Mouse (Mus musculus): ENCODE measurements at regions not wholly inside any gene's neighbourhood (a gene's known extent, or its start where the extent isn't known, plus 50 kb on each side); places are given as distances from the start of the nearest gene placed in this dataset.
"Not testable (repeated sequence)": the region's sequence is repeated elsewhere in the genome, so short reads cannot be mapped to it uniquely, and the experiment has no call there.

DNA sequence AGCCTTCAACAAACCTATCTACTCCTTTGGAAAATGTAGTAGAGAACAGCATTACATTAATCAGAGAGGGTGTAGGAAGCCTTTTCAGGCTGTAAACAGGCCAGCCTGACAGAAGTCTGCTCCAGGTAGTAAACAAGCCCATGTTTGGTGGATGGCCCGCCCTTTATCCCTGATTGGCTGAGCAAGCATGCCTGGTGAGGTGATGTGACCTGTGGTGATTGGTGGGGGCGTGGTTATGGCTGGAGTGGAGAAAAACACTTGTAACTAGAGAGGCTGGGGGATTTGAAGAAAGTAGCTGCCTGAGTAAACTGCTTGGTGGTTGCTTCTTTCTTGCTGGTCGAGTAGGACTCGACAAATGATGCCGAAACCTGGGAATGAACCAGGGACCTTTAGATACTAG, 621.3 kb upstream of the Dsel start:
- not testable (repeated sequence) for DNase-seq (ENCODE audit: extremely low spot score in 1 of 2, low spot score in 1 of 2)

DNA sequence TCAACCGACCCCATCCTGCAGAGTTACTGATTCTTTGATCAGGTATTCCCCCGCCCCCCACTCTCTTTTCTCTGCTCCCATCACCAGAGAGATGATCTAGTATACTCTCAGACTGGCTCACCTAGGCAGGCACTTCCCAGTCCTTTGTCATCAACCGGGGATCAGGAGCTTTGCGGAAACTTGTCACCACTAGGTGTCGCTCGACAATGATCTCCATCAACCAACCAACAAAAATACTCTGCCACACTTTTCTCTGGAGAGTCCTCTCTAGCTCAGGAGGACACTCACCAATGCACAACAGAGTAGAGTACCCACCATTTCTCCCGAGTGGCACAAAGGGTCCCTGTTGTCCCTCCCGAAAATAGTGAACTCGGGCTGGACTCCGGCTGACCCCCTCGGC, 591.3 kb upstream of the Dsel start:
- DNase-seq (ENCODE audit: extremely low spot score in 1 of 2, low spot score in 1 of 2): peak; percentile 12 to 73

DNA sequence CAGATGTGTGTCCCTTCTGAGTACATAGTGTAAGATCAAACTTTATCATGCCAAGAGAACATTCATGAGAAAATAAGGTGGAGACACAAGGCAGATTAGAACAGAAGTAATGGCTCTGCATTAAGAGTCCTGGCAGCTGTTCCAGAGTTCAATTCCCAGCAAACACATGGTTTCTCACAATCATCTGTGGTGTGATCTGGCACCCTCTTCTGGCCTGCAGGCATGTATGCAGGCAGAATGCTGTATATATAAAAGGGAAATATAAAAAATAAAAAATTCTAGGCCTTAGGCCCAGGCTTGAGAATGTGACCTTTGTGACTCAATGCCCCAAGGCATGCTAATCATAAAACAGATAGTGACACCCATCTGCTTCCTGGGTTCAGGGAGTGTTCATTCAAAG, 587.7 kb upstream of the Dsel start:
- no peak for DNase-seq (ENCODE audit: extremely low spot score in 1 of 2, low spot score in 1 of 2)

DNA sequence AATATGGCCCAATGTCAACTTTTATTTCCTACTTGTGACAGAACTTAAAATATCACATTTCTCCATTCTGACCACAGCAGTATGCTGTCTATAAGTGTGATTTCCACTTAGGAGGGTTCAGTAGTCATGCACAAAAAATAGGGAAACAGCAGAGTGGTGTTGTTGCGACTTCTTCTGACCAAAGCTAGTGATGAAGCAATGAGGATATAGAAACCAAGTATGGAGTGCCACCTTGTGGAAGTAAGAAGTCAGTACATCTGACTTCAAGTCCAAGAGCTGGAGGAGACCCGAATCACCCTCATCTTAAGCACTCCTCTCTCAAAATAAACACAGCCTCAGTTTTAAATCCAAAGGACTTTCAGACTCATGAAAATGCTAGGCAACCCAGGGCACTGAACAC, 586.9 kb upstream of the Dsel start:
- DNase-seq (ENCODE audit: extremely low spot score in 1 of 2, low spot score in 1 of 2): peak in 1 of 2 experiments; percentile 22

DNA sequence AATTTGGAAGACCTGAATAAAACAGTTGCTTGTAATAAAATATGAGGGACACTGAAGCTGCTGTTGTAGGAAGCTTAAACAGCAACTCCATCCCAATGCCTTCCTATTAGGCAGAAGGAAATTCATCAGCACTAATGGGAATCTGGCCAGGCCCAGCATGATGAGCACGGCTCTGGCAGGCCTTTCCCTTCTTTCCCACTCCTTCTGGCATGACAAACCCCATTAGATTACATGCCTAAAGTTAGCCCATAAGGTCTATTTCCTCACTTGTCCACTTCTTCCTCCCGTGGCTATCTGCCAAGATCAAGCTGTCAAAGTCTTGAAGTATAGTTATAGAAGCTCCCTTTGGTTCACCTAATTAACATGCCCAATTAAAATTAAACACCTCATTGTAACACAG, 574.4 kb upstream of the Dsel start:
- DNase-seq (ENCODE audit: extremely low spot score in 1 of 2, low spot score in 1 of 2): no peak

DNA sequence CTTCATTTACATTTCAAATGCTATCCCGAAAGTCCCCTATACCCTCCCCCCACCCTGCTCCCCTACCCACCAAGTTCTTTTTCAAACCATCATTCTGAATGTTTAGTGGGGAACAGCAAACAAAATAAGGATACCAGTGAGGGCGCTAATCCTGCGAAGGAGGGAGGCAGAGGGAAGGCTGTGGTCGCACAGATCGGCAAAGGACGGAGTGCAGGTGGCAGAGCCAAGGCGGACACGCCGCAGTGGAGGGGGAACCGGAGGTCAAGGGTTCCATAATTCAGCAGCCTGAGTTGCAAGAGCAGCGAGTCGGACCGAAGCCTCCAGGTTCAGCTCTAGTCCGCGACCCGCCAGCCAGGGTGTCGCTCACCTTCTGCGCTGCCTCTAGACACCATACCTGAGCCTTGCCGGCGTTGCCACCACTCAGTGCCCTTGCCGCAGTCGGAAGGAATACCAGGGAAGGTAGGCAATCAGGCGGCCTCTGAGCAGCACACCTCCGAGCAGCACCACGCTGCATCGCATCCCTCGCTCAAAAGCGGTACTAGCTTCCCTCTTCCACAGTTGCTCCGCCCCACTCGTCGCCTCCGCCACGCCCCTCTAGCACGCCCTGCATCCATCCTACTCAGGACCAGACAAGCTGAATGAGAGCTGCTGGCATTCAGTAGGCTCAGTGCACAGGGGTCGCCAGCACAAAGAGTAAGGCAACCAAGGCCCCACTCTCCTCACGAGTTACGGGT, 551.8 kb upstream of the Dsel start:
- peak; percentile 3 to 55 for DNase-seq (ENCODE audit: extremely low spot score in 1 of 2, low spot score in 1 of 2)

DNA sequence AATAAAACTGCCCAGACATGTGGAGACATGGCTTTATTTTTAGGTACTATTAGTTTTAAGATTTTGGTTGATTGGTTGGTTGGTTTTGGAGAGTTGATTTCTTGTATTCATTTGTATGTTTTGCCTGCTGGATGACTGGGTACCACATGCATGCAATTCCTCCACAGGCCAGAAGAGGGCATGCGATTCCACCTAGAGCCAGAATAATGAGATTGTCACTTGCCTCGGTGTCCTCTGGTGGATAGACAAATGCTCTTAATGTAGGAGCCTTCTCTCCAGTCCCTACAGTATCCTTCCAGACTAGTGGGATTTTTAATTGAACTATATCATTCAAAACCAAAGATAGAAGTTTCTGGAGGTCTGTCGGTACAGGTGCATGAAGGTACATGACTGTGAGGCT, 524.1 kb upstream of the Dsel start:
- DNase-seq (ENCODE audit: extremely low spot score in 1 of 2, low spot score in 1 of 2): peak in 1 of 2 experiments; percentile 83

DNA sequence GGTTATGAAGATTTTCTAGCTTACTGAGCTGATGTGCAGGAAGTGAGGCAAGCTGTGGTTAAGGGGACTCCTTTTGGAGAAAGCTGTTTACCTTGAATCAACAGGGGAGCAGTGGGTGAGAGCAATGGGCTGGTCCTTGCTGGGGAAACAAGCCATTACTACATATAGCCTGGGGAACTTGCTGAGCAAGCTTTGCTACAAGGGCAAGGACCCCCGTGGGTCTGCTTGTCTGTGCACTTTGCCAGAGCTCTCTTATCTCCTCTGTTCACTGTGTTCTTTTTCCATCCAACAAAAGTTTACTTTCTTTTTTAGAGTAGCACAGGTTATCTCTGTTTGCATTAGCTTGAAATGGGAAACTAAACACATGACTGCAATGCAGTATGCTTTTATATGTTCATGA, 519.3 kb upstream of the Dsel start:
- DNase-seq (ENCODE audit: extremely low spot score in 1 of 2, low spot score in 1 of 2): no peak

DNA sequence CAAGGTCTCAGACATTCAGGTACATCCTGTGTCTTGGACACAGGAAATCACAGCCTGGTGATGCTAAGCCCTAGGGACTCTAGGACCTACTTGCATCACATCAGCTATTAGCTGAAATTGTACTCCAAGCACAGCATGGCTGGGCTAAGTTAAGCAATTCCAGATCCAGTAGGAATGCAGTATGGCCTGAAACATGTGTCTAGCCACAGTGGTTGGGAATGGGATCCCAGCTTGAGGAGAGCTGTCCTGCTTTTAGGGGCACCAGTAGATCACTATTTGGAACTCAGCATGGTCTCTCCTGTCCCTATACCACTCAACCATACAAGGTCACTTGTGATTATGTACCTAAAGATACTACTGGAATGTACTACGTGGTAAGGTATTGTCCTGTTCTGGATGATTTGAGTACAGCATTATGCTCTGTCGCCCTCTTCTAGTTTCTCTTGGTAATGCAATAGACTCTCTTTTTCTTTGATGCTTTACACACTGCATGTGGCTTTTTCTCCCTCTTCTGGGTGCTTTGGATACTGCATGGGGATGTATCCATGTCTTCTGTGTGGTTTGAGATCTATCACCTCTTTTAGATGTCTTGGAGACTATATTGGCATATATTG, 515.0 kb upstream of the Dsel start:
- DNase-seq (ENCODE audit: extremely low spot score in 1 of 2, low spot score in 1 of 2): peak; percentile 52 to 89

DNA sequence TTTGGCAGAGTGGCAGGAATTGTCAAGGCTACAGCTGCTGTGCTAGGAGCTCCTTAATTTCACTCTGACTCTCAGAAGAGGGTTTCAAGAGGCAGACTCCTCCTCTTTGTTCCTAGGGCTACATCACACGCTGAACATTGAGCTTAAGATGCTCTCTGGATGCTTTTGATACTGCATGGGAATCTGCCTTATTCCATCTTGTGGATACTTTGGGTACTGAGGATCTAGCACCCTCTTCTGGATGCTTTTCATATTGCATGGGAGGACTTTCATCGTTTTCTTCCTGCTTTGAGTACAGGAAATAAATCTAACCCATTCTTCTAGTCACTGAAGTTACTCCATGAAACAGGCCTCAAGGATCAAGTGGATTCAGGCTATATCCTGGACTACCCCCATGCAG, 513.9 kb upstream of the Dsel start:
- peak in 1 of 2 experiments; percentile 88 for DNase-seq (ENCODE audit: extremely low spot score in 1 of 2, low spot score in 1 of 2)

DNA sequence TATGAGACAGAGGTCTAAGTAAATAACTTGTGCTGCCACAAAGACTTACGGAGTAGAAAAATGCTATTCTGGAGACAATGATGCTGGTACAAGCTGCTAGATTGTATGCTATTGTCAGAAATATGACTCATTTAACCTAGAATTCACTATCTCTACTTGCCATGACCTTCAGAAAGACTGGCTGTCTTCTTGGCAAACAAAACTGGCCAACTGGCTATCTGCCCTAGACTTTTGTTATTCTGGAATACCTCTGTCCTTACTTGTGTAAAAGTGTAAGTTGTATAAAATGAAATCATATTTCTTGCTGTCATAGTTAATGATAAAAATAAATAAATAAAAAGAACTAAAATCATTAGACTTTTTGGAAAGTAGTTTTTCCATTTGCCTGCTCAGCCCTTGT, 491.1 kb upstream of the Dsel start:
- no peak for DNase-seq (ENCODE audit: extremely low spot score in 1 of 2, low spot score in 1 of 2)
